Mouse (Mus musculus): ENCODE data around the gene Dnah11. TPM values are rescaled to one million over a fixed set of nuclear protein-coding genes. Genes with fewer than 3 reads are reported as not detected.

The Dnah11 gene
- total RNA-seq, 2 experiments from 2014 or later, result 0.03 to 0.13 TPM

- no peak for DNase-seq (ENCODE audit: low spot score in 2 of 2)
Measured at GRCm38 (mm10) chr12:118094946-118095345, 103.9 kb downstream of the Dnah11 start.

GRCm38 (mm10) chr12:118085291-118085690, 113.6 kb downstream of the Dnah11 start:
- DNase-seq (ENCODE audit: low spot score in 2 of 2), result no peak

- no peak for DNase-seq (ENCODE audit: low spot score in 2 of 2)
Measured at GRCm38 (mm10) chr12:118084806-118085205, 114.0 kb downstream of the Dnah11 start.

GRCm38 (mm10) chr12:118084134-118084533, 114.7 kb downstream of the Dnah11 start:
- DNase-seq (ENCODE audit: low spot score in 2 of 2), result no peak

GRCm38 (mm10) chr12:118080441-118080840, 118.4 kb downstream of the Dnah11 start:
- no peak for DNase-seq (ENCODE audit: low spot score in 2 of 2)

GRCm38 (mm10) chr12:118078434-118078989, 120.3 kb downstream of the Dnah11 start:
- no peak for DNase-seq (ENCODE audit: low spot score in 2 of 2)

- no peak for DNase-seq (ENCODE audit: low spot score in 2 of 2)
Measured at GRCm38 (mm10) chr12:118076802-118077201, 122.0 kb downstream of the Dnah11 start.

GRCm38 (mm10) chr12:118072181-118072872, 126.5 kb downstream of the Dnah11 start:
- DNase-seq (ENCODE audit: low spot score in 2 of 2), result no peak

GRCm38 (mm10) chr12:118071667-118072066, 127.2 kb downstream of the Dnah11 start:
- DNase-seq (ENCODE audit: low spot score in 2 of 2), result no peak

GRCm38 (mm10) chr12:118068785-118069184, 130.1 kb downstream of the Dnah11 start:
- DNase-seq (ENCODE audit: low spot score in 2 of 2), result no peak

- DNase-seq (ENCODE audit: low spot score in 2 of 2), result no peak
Measured at GRCm38 (mm10) chr12:118062343-118062742, 136.5 kb downstream of the Dnah11 start.

- DNase-seq (ENCODE audit: low spot score in 2 of 2), result no peak
Measured at GRCm38 (mm10) chr12:118056876-118057275, 142.0 kb downstream of the Dnah11 start.

- no peak for DNase-seq (ENCODE audit: low spot score in 2 of 2)
Measured at GRCm38 (mm10) chr12:118045381-118045780, 153.5 kb downstream of the Dnah11 start.

- DNase-seq (ENCODE audit: low spot score in 2 of 2), result no peak
Measured at GRCm38 (mm10) chr12:118043130-118043647, 155.7 kb downstream of the Dnah11 start.

- DNase-seq (ENCODE audit: low spot score in 2 of 2), result no peak
Measured at GRCm38 (mm10) chr12:118042196-118042595, 156.6 kb downstream of the Dnah11 start.

GRCm38 (mm10) chr12:118034990-118035389, 163.9 kb downstream of the Dnah11 start:
- DNase-seq (ENCODE audit: low spot score in 2 of 2), result no peak

GRCm38 (mm10) chr12:118025771-118026170, 173.1 kb downstream of the Dnah11 start:
- no peak for DNase-seq (ENCODE audit: low spot score in 2 of 2)

- DNase-seq (ENCODE audit: low spot score in 2 of 2), result no peak
Measured at GRCm38 (mm10) chr12:118018936-118019335, 179.9 kb downstream of the Dnah11 start.

GRCm38 (mm10) chr12:118013872-118014271, 185.0 kb downstream of the Dnah11 start:
- no peak for DNase-seq (ENCODE audit: low spot score in 2 of 2)

- DNase-seq (ENCODE audit: low spot score in 2 of 2), result no peak
Measured at GRCm38 (mm10) chr12:118011921-118012320, 186.9 kb downstream of the Dnah11 start.

- no peak for DNase-seq (ENCODE audit: low spot score in 2 of 2)
Measured at GRCm38 (mm10) chr12:117994938-117995337, 203.9 kb downstream of the Dnah11 start.

- DNase-seq (ENCODE audit: low spot score in 2 of 2), result peak; percentile 18 to 31
Measured at GRCm38 (mm10) chr12:117993499-117993898, 205.3 kb downstream of the Dnah11 start.

All from adrenal gland, adult 18-20 months (tissue).